Mouse (Mus musculus): Measurements from ENCODE around the gene Fam210b.

DNA sequence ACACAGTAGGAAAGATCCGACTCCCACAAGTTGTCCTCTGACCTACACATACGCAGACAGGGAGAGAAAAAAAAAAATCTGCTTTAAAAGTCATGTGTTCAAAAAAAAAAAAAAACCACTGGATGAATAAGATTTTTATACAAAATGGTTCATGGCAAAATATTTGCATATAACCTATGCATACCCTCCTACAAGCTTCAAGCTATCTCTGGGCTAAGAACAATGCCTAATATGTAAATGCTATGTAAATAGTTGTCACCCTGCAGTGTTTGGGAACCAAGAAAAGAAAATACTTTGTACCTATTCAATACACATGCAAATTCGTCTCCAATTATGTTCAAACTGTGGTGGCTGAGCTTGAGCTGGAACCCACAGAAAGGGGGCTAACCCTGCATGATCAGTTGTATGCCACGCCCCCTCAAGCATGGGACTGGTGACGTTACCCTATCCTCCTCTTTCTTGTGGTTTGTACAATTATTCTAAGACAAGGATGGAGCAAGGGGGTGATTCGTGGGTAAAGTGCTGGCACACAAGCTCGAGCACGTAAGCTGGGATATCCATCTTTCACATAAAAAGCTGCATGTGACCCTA is 41.2 kb upstream of the Fam210b start:
- TF ChIP-seq CTCF (IDR thresholded peaks at IDR 0.05; ENCODE audit: extremely low read depth, insufficient read depth, insufficient read length, insufficient replicate concordance) = no peak
- TF ChIP-seq POLR2A (IDR thresholded peaks at IDR 0.05; ENCODE audit: low read depth, low read length) = no peak
